Mouse (Mus musculus): Measurements from ENCODE around the gene Tbx4. TPM values are rescaled to one million over a fixed set of nuclear protein-coding genes. Genes with fewer than 3 reads are reported as not detected.

Gene Tbx4
- polyA plus RNA-seq, 1 experiment from 2014 or later: not detected

- H3K27me3 ChIP-seq (ENCODE audit: insufficient read depth, low read length): peaks cover 39% of the 10 kb centered on the region
- ATAC-seq (peak; percentile 48), DNase-seq (peak; percentile 69)
Observed at GRCm38 (mm10) chr11:85849037-85849436, 37.2 kb upstream of the Tbx4 start.

GRCm38 (mm10) chr11:85850233-85850632, 36.0 kb upstream of the Tbx4 start, which contains the start of gene Gm11444:
Gm11444 (minus strand) TSS chr11:85850333.
- Histone ChIP-seq H3K4me1 (ENCODE audit: insufficient read depth) (no peaks in the 10 kb centered on the region), H3K4me3 (ENCODE audit: low read depth, low read length) (no peak within 1 kb of the TSS), H3K9ac (replicated peaks) (no peak within 1 kb of the TSS), H3K9me3 (ENCODE audit: low read length) (no peaks in the 10 kb centered on the region), H3K27ac (ENCODE audit: low read depth) (no peak within 1 kb of the TSS), H3K36me3 (replicated peaks; ENCODE audit: insufficient read depth, low read length) (no peaks in the 10 kb centered on the region), H3K4me2 (ENCODE audit: low read depth, low read length) (no peak within 1 kb of the TSS), H3K27me3 (ENCODE audit: insufficient read depth, low read length) (peaks cover 28% of the 10 kb centered on the region)
- TF ChIP-seq EP300 (IDR thresholded peaks at IDR 0.05; ENCODE audit: low read depth) (no peak), CTCF (IDR thresholded peaks at IDR 0.05; ENCODE audit: low read depth) (no peak)
- ATAC-seq (no peak), DNase-seq (no peak)
- WGBS (ENCODE audit: insufficient replicate concordance): 80% methylated on average over 6 of the region's 6 CpGs

More at GRCm38 (mm10) chr11:85849037-85849436, 37.2 kb upstream of the Tbx4 start:
- H3K27ac ChIP-seq (ENCODE audit: low read depth): no peak overlapping the region
- peak overlapping the region; percentile 20; the same call in 1 of the 2 replicates for H3K4me2 ChIP-seq (ENCODE audit: low read depth, low read length)
- H3K9me3 ChIP-seq (ENCODE audit: low read length): no peaks in the 10 kb centered on the region
- no peak overlapping the region for H3K4me3 ChIP-seq (ENCODE audit: low read depth, low read length)
- H3K4me1 ChIP-seq (ENCODE audit: insufficient read depth): 0 out of 2 replicates have a peak, but pooled peaks cover 4% of the 10 kb centered on the region
- TF ChIP-seq CTCF (IDR thresholded peaks at IDR 0.05; ENCODE audit: low read depth) (peak; percentile 93), EP300 (IDR thresholded peaks at IDR 0.05; ENCODE audit: low read depth) (no peak)
- no peak overlapping the region for H3K9ac ChIP-seq (replicated peaks)
- WGBS (ENCODE audit: insufficient replicate concordance): 6% methylated on average over 21 of the region's 21 CpGs
- H3K36me3 ChIP-seq (replicated peaks; ENCODE audit: insufficient read depth, low read length): no peaks in the 10 kb centered on the region

GRCm38 (mm10) chr11:85850758-85851157, 35.5 kb upstream of the Tbx4 start:
- WGBS (ENCODE audit: insufficient replicate concordance): 40% methylated on average over 6 of the region's 6 CpGs
- Histone ChIP-seq H3K27me3 (ENCODE audit: insufficient read depth, low read length) (peaks cover 23% of the 10 kb centered on the region), H3K4me2 (ENCODE audit: low read depth, low read length) (no peak overlapping the region), H3K9ac (replicated peaks) (no peak overlapping the region), H3K36me3 (replicated peaks; ENCODE audit: insufficient read depth, low read length) (no peaks in the 10 kb centered on the region), H3K4me1 (ENCODE audit: insufficient read depth) (no peaks in the 10 kb centered on the region), H3K4me3 (ENCODE audit: low read depth, low read length) (no peak overlapping the region), H3K27ac (ENCODE audit: low read depth) (no peak overlapping the region), H3K9me3 (ENCODE audit: low read length) (no peaks in the 10 kb centered on the region)
- DNase-seq (no peak), ATAC-seq (no peak)
- TF ChIP-seq CTCF (IDR thresholded peaks at IDR 0.05; ENCODE audit: low read depth): peak; percentile 45
- TF ChIP-seq EP300 (IDR thresholded peaks at IDR 0.05; ENCODE audit: low read depth): no peak

GRCm38 (mm10) chr11:85857997-85858698, 28.1 kb upstream of the Tbx4 start:
- WGBS (ENCODE audit: insufficient replicate concordance): 46% methylated on average over 6 of the region's 6 CpGs
- H3K27ac ChIP-seq (ENCODE audit: low read depth): no peak overlapping the region
- H3K4me1 ChIP-seq (ENCODE audit: insufficient read depth): no peaks in the 10 kb centered on the region
- no peak for TF ChIP-seq CTCF (IDR thresholded peaks at IDR 0.05; ENCODE audit: low read depth)
- TF ChIP-seq EP300 (IDR thresholded peaks at IDR 0.05; ENCODE audit: low read depth): no peak
- H3K27me3 ChIP-seq (ENCODE audit: insufficient read depth, low read length): no peaks in the 10 kb centered on the region
- no peak overlapping the region for H3K4me2 ChIP-seq (ENCODE audit: low read depth, low read length)
- H3K4me3 ChIP-seq (ENCODE audit: low read depth, low read length): no peak overlapping the region
- H3K9ac ChIP-seq (replicated peaks): no peak overlapping the region
- DNase-seq (no peak), ATAC-seq (no peak)
- no peaks in the 10 kb centered on the region for H3K9me3 ChIP-seq (ENCODE audit: low read length)
- H3K36me3 ChIP-seq (replicated peaks; ENCODE audit: insufficient read depth, low read length): no peaks in the 10 kb centered on the region

DNA sequence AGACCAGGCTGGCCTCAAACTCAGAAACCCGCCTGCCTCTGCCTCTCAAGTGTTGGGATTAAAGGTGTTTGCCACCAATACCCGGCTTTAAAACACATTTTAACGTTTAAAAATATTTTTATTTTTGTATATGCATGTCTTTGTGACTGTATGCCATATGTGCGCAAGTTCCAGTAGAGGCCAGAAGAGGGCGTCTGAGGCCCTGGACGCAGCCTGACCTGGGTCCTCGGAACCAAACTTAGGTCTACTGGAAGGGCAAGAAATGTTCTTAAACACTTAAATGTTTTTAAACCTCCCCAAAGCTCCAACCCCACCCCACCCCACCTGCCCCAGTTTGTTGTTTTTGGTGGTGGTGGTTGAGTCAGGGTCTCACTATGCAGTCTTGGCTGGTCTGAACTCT, 21.9 kb upstream of the Tbx4 start:
- H3K4me3 ChIP-seq (ENCODE audit: low read depth, low read length): no peak overlapping the region
- H3K27ac ChIP-seq (ENCODE audit: low read depth): no peak overlapping the region
- H3K4me2 ChIP-seq (ENCODE audit: low read depth, low read length): no peak overlapping the region
- DNase-seq (no peak), ATAC-seq (no peak)
- H3K36me3 ChIP-seq (replicated peaks; ENCODE audit: insufficient read depth, low read length): no peaks in the 10 kb centered on the region
- WGBS (ENCODE audit: insufficient replicate concordance): 39% methylated on average over 7 of the region's 7 CpGs
- TF ChIP-seq CTCF (IDR thresholded peaks at IDR 0.05; ENCODE audit: low read depth): peak; percentile 55
- TF ChIP-seq EP300 (IDR thresholded peaks at IDR 0.05; ENCODE audit: low read depth): no peak
- H3K4me1 ChIP-seq (ENCODE audit: insufficient read depth): no peaks in the 10 kb centered on the region
- H3K9ac ChIP-seq (replicated peaks): no peak overlapping the region
- H3K9me3 ChIP-seq (ENCODE audit: low read length): no peaks in the 10 kb centered on the region
- no peaks in the 10 kb centered on the region for H3K27me3 ChIP-seq (ENCODE audit: insufficient read depth, low read length)

DNA sequence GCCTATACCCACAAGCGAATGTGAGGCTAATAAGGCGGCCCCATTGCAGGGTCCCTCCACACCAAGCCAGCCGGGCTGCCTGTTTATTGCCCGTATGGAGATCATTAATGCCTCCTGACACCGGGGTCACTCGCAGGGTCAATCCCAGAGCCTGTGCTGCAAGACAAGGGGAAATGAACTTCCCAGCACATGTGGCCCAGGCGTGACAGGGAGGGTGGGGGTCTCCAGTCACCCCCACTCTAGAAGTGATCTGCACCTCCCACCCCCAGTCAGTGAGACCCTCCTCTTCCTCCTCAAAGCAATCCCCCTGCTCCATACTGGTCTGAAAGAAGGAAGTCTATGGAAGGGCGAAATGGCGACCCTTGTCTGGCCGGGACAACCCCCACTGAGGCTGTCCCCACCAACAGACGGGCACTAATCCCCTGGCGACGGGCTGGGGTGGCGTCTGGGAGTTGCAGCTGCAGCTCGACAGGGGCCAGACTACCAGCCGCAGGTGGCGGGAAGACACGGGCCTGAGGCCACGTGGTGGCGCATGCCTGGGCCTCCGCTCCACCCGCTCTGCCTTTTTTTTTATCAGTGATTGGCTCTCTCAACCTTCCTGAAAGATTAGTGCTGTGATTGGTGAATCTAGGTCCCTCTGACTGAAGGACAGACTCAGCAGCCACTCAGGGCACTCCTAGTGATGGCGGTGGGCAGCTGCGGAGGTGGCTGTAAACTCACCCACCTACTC, 10.0 kb upstream of the Tbx4 start:
- peaks cover 12% of the 10 kb centered on the region; the same call in 1 of the 2 replicates for H3K27me3 ChIP-seq (ENCODE audit: insufficient read depth, low read length)

More for the DNA sequence above, 10.0 kb upstream of the Tbx4 start:
- Histone ChIP-seq H3K27ac (ENCODE audit: low read depth) (no peak overlapping the region), H3K36me3 (replicated peaks; ENCODE audit: insufficient read depth, low read length) (no peaks in the 10 kb centered on the region), H3K9me3 (ENCODE audit: low read length) (no peaks in the 10 kb centered on the region), H3K9ac (replicated peaks) (no peak overlapping the region), H3K4me2 (ENCODE audit: low read depth, low read length) (no peak overlapping the region), H3K4me1 (ENCODE audit: insufficient read depth) (no peaks in the 10 kb centered on the region), H3K4me3 (ENCODE audit: low read depth, low read length) (no peak overlapping the region)
- DNase-seq (no peak), ATAC-seq (no peak)
- 69% methylated on average over 24 of the region's 24 CpGs for WGBS (ENCODE audit: insufficient replicate concordance)
- TF ChIP-seq CTCF (IDR thresholded peaks at IDR 0.05; ENCODE audit: low read depth) (no peak), EP300 (IDR thresholded peaks at IDR 0.05; ENCODE audit: low read depth) (no peak)
